Mouse (Mus musculus) layer of hippocampus, adult 2 months (tissue): Measurements from ENCODE around the gene Ercc8. TPM values are rescaled to one million over a fixed set of nuclear protein-coding genes. Genes with fewer than 3 reads are reported as not detected.

ENCODE experiments used
- DNase-seq, 2 experiments: peaks; one replicate each; pipeline ENCODE4 v3.0.0; 2022; ENCODE audit warnings: low spot score in 2 of 2
- H3K27ac ChIP-seq: fragments of 200-600 bp; 2 replicates; pipeline ENCODE4 v1.8.1; 2022
- H3K4me3 ChIP-seq: fragments of 200-600 bp; 2 replicates; pipeline ENCODE4 v1.8.1; 2022; ENCODE audit warnings: mild to moderate bottlenecking
- CTCF ChIP-seq: fragments of 200-600 bp; conservative IDR thresholded peaks from 2 replicates; pipeline ENCODE4 v1.8.1; 2022; ENCODE audit warnings: antibody characterized with exemption, mild to moderate bottlenecking, moderate library complexity
- long read RNA-seq, 2 experiments: library from polyadenylated mRNA; stranded (forward); transcript quantifications; one replicate each; pipeline ENCODE4 v2.0.0; 2021; ENCODE audit warnings: borderline mapping rate in 2 of 2
- total RNA-seq, 2 experiments: library from RNA; stranded (reverse); gene quantifications; 2 replicates each; pipeline ENCODE4 v1.2.3; 2021

Gene Ercc8
- 10 to 100 TPM; 17.1 to 18.3 TPM for total RNA-seq
- long read RNA-seq, experiment 1, partial matches to known transcripts = 0 of 2 reads
- long read RNA-seq, experiment 1, other reads (novel, unspliced or antisense) = 0 of 2 reads
- long read RNA-seq, experiment 2, partial matches to known transcripts = 0 of 7 reads
- long read RNA-seq, experiment 2, other reads (novel, unspliced or antisense) = 3 of 7 reads

DNA sequence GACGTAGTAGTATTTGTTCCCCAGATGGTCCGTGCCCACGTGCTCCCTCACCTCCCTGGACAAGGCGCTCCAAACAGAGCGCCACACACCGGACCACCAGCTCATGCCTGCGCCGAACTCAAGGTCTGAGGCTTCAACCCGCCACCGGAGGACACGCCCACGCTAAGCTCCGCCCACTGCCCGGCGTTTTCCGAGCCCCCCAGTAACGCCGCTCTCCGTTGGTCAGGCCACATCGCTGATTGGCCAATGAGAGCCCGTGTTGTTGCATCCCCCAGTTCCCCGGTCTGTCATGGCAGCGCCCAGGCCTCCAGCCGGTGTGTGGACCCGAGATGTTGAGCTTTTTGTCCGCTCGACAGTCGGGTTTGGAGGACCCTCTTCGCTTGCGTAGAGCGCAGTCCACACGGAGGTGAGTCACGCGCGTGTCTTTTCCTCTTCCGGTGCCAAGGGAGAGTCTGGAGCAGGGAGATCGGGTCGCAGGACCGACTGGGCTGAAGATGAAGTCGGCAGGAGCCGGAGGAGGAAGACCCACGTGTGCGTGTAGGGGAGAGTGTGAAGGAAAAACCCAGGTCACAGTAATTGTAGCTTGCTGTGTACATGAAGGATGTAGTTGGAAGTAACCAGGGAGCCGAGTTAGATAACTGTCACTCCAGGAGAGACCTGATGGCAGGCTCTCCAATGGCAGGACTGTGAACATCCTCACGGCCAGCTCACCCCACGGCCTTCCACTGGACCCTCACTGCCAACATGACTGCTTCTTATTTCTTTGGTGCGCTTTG, at the start of gene Ercc8, which contains the start of gene Ndufaf2:
Gene Ercc8, plus strand, starts transcription at position 267 of the 776 bp plus-strand sequence.
Gene Ndufaf2, minus strand, starts transcription at position 159 of the 776 bp plus-strand sequence.
- peak; percentile 94 to 98 for DNase-seq
- TF ChIP-seq CTCF = no peak
- H3K4me3 ChIP-seq = peak within 1 kb of the TSS; percentile 76
- peak within 1 kb of the TSS; percentile 73 for H3K27ac ChIP-seq

DNA sequence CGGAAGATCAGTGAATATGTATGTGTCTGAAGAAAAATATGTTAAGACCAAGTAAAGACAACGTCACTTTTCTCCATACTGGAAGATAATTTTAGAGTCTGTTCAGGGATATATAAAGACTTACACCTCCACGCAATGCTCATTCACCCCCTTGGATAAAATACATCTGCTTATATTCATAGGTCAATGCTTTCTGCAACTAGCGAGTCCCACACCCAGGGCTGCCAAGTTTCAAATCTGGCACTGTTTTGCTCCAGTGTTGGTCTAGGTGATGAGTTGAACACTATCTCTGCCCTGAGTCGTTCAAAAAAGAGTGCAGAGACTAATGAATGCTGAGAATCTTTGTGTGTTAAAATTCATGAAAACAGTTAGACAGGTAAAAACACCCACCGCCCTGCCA, 47.6 kb upstream of the Ercc8 start:
- no peak for DNase-seq
- no peak overlapping the region for H3K4me3 ChIP-seq
- no peak overlapping the region for H3K27ac ChIP-seq
- TF ChIP-seq CTCF = no peak

DNA sequence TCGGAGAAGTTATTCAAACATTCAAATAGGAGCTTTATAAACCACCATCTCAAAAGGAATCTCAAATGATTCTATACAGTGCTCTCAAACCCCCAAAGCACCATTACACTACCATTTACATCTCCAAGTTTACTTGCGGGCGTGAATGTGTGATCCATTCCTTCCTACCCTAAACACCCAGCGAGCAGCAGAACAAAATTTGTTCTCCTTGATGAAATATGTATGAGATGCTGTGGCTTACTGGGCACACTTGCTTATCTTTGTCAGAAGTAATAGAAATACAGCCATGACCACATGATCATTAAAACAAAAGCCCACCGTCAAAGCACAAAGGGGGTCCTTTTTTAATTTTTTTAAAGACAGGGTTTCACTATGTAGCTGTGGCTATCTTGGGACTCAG, 45.0 kb upstream of the Ercc8 start:
- H3K27ac ChIP-seq = no peak overlapping the region
- no peak for TF ChIP-seq CTCF
- no peak for DNase-seq
- H3K4me3 ChIP-seq = no peak overlapping the region

GRCm38 (mm10) chr13:108114257-108114656, 44.3 kb upstream of the Ercc8 start:
- Histone ChIP-seq H3K27ac (no peak overlapping the region), H3K4me3 (no peak overlapping the region)
- DNase-seq = no peak
- TF ChIP-seq CTCF = no peak

GRCm38 (mm10) chr13:108117654-108118053, 40.9 kb upstream of the Ercc8 start:
- no peak for DNase-seq
- H3K27ac ChIP-seq = no peak overlapping the region
- no peak for TF ChIP-seq CTCF
- no peak overlapping the region for H3K4me3 ChIP-seq

DNA sequence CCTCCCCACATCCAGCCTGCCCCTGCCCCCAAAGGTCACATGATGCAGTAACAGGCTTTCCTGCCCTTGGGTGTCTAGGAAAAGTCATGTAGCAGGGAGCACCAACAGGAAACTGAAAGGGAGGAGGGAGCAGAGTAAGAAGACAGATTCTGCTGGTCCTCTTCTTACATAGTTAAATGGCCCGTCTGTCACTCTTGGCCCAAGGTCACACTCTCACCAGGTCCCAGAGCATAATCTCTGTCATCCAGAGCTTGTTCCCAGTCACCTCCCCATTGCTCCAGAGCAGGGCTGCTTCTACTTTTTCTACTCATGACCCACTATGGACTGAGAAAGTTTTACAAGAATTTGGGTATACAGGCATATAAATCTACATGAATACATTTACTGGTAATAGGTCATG, 40.3 kb upstream of the Ercc8 start:
- DNase-seq = no peak
- H3K27ac ChIP-seq = no peak overlapping the region
- no peak for TF ChIP-seq CTCF
- H3K4me3 ChIP-seq = no peak overlapping the region

- DNase-seq = no peak
- Histone ChIP-seq H3K4me3 (no peak overlapping the region), H3K27ac (peak overlapping the region; percentile 39; the same call in 1 of the 2 replicates)
- TF ChIP-seq CTCF = no peak
Measured at GRCm38 (mm10) chr13:108119411-108120310, 38.9 kb upstream of the Ercc8 start.

GRCm38 (mm10) chr13:108123109-108123723, 35.3 kb upstream of the Ercc8 start:
- TF ChIP-seq CTCF = no peak
- DNase-seq = no peak
- no peak overlapping the region; the same call in 1 of the 2 replicates for H3K4me3 ChIP-seq
- no peak overlapping the region for H3K27ac ChIP-seq

GRCm38 (mm10) chr13:108124096-108124495, 34.4 kb upstream of the Ercc8 start:
- H3K27ac ChIP-seq = no peak overlapping the region
- no peak for DNase-seq
- TF ChIP-seq CTCF = no peak
- H3K4me3 ChIP-seq = no peak overlapping the region

DNA sequence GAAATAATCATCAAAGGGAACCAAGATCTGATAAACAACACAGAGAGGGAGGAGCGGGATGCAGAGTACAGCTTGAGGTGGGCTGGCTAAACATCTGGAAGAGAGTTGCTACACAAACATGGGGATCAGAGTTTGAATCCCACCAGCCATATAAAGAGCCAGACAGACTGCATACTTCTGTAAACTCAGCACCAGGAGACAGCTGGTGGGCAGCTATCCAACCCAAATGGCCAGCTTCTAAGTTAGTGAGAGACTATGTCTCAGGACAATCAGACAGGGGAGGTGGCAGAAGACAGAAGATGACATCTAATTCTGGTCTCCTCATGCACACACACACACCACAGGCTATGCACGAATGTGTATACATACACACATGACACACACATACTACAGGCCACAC, 32.3 kb upstream of the Ercc8 start:
- H3K4me3 ChIP-seq = no peak overlapping the region
- DNase-seq = no peak
- H3K27ac ChIP-seq = no peak overlapping the region
- no peak for TF ChIP-seq CTCF

GRCm38 (mm10) chr13:108127130-108127529, 31.4 kb upstream of the Ercc8 start:
- TF ChIP-seq CTCF = peak; percentile 74
- peak in 1 of 2 experiments; percentile 29 for DNase-seq
- no peak overlapping the region for H3K4me3 ChIP-seq
- H3K27ac ChIP-seq = no peak overlapping the region

GRCm38 (mm10) chr13:108127883-108128282, 30.6 kb upstream of the Ercc8 start:
- no peak for TF ChIP-seq CTCF
- Histone ChIP-seq H3K27ac (no peak overlapping the region), H3K4me3 (no peak overlapping the region)
- DNase-seq = no peak

DNA sequence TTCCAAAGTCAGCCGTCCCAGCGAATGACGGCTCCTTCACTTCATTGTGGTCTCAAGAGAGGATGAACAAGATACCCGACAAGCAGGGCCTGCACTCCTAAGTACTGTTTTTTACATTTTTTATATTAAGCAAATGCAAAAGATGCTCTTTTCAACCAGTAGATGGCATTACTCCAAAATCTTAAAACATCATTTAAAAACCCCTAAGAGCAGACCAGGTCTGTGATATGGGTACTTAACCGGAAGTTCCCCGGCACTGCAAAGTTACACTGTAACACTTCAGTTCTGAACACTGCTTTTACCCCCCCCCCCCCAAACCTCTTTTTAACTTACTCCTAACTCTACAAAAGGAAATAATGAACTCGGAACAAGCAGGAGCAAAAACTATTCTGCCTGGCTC, 29.5 kb upstream of the Ercc8 start:
- DNase-seq = no peak
- no peak overlapping the region for H3K4me3 ChIP-seq
- peak; percentile 67 for TF ChIP-seq CTCF
- no peak overlapping the region for H3K27ac ChIP-seq
